Mouse (Mus musculus) spleen, adult 12 weeks (tissue): Measurements from ENCODE around the gene Lipt2.
A peak's percentile ranks its signal among the peaks of the same experiment; 100 is the strongest.

Experiments
- DNase-seq: peaks from one replicate; pipeline ENCODE4 v3.0.0; 2022; ENCODE audit warnings: low spot score

Gene Lipt2

GRCm38 (mm10) chr7:100159105-100159841, at the start of gene Lipt2:
Lipt2 (plus strand) TSS chr7:100159277.
- DNase-seq, result peak; percentile 78

DNA sequence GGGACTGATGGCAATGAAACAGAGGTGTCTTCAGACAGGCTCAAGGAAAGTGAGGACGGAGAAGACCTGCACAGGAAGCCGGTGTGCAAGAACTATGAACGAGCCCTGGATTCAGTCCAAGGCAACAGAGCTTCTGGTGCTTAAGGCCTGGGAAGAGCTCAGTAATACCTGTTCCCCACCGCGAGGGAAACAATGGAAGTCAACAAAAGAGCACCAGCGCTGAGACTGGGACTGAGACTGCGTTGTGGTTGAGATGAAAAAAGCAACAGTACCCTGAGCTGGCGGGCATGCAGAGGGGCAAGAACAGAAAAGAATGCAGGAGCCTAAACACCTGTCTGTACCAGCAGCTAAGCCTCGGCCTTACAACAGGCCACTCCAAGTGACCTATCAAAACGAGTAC, 47.6 kb upstream of the Lipt2 start:
- DNase-seq, result no peak

GRCm38 (mm10) chr7:100113821-100114220, 45.3 kb upstream of the Lipt2 start:
- DNase-seq, result no peak

- no peak for DNase-seq
Observed at GRCm38 (mm10) chr7:100114279-100114678, 44.8 kb upstream of the Lipt2 start.

DNA sequence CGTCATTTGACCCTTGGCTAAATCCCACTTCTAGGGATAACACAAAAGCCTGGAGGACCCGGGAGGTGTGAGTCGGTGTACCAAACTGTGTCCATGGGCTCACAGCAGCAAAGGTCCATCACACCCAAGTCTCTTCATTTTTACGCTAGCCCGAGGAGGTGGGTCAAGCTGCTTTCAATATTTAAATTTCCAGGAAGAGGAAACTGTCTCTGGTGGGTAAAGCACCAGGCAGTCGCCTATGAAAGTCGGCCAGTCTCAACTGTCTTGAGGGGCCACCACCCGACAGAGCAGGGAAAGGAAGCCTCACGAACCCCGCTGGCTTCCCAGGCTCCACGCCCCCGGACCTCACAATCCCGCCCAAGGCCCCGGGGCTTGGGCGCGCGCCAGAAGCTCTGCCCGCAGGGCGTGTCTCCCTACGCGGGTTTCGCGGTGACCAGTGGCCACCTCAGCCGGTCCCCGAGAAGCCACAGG, 38.3 kb upstream of the Lipt2 start:
- peak; percentile 71 for DNase-seq

GRCm38 (mm10) chr7:100121376-100121789, 37.7 kb upstream of the Lipt2 start, which contains the start of gene Pold3:
Pold3 (minus strand) TSS chr7:100121565.
- peak; percentile 99 for DNase-seq

DNA sequence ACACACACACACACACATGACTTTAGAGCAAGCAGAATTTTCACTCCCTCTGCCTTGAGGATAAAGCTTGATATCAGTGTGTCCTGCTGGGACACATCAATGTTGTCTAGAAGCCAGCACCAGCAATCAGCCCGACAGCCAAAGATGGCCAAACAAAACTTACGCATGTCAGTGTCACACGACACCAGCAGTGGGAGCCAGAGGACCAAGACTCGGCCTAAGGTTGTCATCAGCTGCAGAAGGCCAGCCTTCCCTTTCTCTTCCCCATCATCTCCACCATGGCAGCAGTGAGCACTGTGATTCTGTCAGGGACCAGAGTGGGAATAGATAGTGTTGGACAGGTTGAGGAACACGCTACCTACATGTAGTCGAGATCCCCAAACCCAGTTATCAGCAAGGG, 35.6 kb upstream of the Lipt2 start:
- peak; percentile 11 for DNase-seq

GRCm38 (mm10) chr7:100124211-100124610, 34.9 kb upstream of the Lipt2 start:
- DNase-seq, result peak; percentile 47

- no peak for DNase-seq
Observed at GRCm38 (mm10) chr7:100125166-100125565, 33.9 kb upstream of the Lipt2 start.

DNA sequence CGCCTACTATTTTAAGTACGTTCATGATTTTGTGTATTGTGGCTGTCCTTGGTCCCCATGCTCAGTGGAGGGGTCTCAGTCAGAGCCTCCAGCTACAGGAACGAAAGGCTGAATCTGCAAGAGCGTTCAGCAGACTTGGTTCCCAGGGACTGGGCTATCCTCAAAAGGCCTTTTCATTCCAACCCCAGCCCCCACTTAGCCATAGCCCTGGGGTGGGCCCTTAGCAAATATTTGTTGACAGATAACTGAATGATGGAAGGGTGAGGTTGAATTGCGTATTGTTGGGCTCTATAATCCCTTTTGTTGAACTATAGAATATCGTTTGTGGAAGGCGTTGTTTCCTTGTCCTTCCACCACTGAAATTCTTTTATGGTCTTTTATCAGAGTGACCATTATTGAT, 32.6 kb upstream of the Lipt2 start:
- no peak for DNase-seq

GRCm38 (mm10) chr7:100128262-100129041, 30.6 kb upstream of the Lipt2 start:
- DNase-seq, result no peak

DNA sequence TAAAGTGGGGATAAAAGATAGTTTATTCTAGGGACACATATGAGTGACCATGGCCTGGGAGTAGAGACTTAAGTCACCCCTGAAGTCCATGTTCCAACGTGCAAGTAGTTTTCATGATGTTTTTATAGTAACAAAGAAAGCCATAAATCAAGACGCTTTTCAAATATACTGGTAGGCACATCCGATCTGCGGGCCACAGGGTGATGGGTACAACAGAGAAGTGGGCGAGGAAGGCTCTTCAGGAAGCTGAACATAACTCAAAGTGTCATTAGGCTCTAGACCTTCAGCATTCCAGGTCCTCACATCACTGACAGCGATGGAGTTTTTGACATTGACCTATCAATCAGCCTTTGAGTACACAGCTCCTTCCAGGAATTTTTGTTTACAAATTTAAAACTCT, 28.5 kb upstream of the Lipt2 start:
- DNase-seq, result no peak

DNA sequence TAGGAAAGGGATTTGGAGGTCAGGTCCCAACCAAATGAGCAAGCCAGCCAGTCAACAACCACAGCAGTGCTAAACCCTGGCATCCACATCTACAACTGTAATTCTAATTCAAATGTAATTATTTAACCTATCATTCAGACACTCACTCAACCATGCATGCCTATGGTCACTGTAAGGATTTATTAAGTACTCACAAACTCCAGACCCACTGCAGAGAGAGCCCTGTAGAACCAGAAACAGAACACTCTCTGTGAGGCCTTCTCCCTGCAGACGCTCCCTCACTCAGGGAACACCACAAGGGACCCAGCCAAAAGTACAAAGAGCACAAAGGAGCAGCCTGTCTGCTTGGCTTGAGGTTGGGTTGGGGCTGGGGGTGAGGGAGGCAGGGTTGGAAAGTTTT, 26.7 kb upstream of the Lipt2 start:
- no peak for DNase-seq

- no peak for DNase-seq
Observed at GRCm38 (mm10) chr7:100137038-100137437, 22.0 kb upstream of the Lipt2 start.

DNA sequence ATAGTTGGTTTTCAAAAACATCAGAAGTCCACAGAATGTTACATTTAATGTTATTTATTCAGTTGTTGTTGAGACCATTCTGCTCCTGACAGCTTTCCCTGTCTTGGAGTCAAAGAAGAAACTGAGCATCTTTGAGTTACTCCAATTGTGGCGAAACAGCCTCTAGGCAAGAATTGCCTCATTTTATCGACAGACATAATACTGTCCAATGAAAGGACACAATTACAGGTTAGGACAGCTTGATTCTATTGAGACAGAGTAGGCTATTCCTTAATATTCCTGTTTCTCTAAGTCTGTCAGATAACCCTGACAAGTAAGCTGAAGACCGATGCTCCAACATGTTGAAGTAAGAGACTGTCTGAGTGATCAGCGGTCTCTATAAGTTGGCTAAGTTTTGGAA, 21.0 kb upstream of the Lipt2 start:
- no peak for DNase-seq

- DNase-seq, result no peak
Observed at GRCm38 (mm10) chr7:100140591-100140990, 18.5 kb upstream of the Lipt2 start.

DNA sequence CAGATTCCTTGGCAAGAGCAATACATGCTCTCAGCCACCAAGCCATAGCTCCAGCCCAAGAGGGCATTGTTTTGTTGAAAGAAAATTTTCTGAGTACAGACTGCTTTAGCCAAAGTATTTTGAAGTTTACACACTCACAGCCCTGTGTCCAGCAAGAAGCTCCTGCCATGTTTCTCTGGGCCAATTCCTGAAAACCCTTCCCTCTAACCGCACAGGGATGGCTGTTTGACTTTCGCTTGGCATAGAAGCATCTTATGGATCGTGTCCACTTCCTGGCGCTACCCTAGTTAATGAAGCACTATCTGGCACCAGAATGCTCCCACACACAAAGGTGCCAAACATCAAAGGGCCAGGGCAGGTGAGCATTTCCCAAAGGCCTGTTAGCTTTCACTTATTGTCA, 10.5 kb upstream of the Lipt2 start:
- no peak for DNase-seq

DNA sequence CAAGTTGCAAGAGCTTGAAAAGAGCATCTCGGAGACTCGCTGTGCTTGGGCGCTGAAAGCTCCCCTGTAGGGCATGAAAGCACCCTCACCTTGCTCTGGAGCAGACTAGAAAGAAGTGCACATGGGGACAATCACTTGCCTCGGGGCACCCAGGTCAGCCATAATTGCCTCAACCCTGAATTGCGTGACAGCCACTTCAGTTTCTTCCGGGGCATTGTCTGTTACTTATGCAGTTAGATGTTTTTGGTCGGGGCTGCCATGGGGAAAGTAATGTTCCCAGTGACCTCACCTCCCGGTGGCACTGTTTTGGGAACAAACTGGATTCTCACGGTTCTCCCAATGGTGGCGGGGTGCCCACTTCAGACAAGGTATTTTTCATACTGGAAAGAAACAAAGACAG, 9.0 kb upstream of the Lipt2 start:
- no peak for DNase-seq

DNA sequence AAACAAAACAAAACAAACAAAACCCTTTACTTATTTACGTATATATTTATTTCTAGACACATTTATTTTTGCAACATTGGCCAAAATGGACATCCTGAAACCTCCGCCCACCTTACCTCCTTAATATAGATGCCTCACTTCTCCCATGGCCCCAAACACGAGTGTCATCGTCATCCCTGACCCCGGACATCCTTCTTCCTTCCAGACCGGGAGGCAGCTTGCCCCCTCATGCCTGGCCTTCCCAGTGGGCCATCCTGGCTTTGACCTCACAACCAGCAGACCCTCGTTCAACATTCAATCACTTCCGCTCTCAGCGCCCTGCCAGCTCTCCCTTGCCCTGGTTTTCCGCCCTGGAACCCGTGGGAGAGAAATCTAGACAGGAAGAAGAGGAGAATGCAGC, 8.5 kb upstream of the Lipt2 start:
- no peak for DNase-seq

DNA sequence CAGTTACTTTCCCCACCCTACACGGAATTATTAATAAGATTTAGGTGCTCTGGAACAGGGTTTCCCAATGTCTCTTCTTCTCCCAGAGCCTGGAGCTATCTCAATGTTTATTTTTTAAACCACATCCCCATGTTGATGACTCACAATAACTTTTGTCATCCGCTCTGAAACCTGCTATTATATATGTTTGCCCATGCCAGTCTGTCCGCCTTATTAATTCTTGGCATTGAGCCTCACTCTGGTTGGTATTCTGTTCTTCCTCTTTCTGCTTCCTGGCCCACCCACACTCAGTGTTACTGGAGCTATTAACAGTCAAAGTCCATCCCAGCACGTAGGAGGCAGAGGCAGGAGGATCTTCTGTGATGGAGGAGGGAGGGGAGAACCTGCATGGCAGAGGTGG, 1.4 kb upstream of the Lipt2 start:
- no peak for DNase-seq

GRCm38 (mm10) chr7:100160006-100160405, 929 bp downstream of the Lipt2 start:
- no peak for DNase-seq

- DNase-seq, result no peak
Observed at GRCm38 (mm10) chr7:100163506-100163905, 4.4 kb downstream of the Lipt2 start.

GRCm38 (mm10) chr7:100168654-100169053, 9.6 kb downstream of the Lipt2 start:
- no peak for DNase-seq
